Mouse (Mus musculus) neural tube, embryonic 14.5 days (tissue): ENCODE results near the gene Rev1. TPM values are rescaled to one million over a fixed set of nuclear protein-coding genes. Genes with fewer than 3 reads are reported as not detected.

Experiments used
- ATAC-seq: fragments of 200-750 bp; cut with Nextera tagmentation; 2 replicates; pipeline ENCODE4 v1.8.0; 2017; ENCODE audit warnings: low read depth, mild to moderate bottlenecking, moderate TSS enrichment, moderate library complexity
- H3K27ac ChIP-seq: fragments of 300-500 bp; sonication (generic); 2 replicates; pipeline ENCODE4 v1.5.1; 2014; ENCODE audit warnings: low read depth, mild to moderate bottlenecking, control low read depth, low read length, moderate library complexity, mixed read lengths
- H3K27me3 ChIP-seq: fragments of 300-500 bp; sonication (generic); 2 replicates; pipeline ENCODE4 v1.6.1; 2014; ENCODE audit warnings: low read length; ENCODE audit not compliant: control insufficient read depth, insufficient read depth
- H3K36me3 ChIP-seq: fragments of 300-500 bp; sonication (generic); 2 replicates; pipeline ENCODE4 v1.6.1; 2014; ENCODE audit warnings: low read length, mixed read lengths; ENCODE audit not compliant: control insufficient read depth, insufficient read depth
- H3K4me1 ChIP-seq: fragments of 300-500 bp; sonication (generic); 2 replicates; pipeline ENCODE4 v1.6.1; 2014; ENCODE audit warnings: low read length; ENCODE audit not compliant: control insufficient read depth, insufficient read depth
- H3K4me2 ChIP-seq: fragments of 300-500 bp; sonication (generic); 2 replicates; pipeline ENCODE4 v1.6.1; 2014; ENCODE audit warnings: mild to moderate bottlenecking, low read depth, low read length, control low read depth
- H3K4me3 ChIP-seq: fragments of 300-500 bp; sonication (generic); 2 replicates; pipeline ENCODE4 v1.5.1; 2014; ENCODE audit warnings: low read depth, low read length, control low read depth, mixed read lengths
- H3K9ac ChIP-seq: fragments of 300-500 bp; sonication (generic); replicated peaks from 2 replicates; pipeline ENCODE4 v1.6.1; 2014; ENCODE audit warnings: low read depth, mild to moderate bottlenecking, control low read depth, low read length, mixed read lengths
- H3K9me3 ChIP-seq: fragments of 300-500 bp; sonication (generic); 2 replicates; pipeline ENCODE4 v1.6.1; 2016; ENCODE audit warnings: low read length; ENCODE audit not compliant: control insufficient read depth
- WGBS: fragments of 180-500 bp; shearing (Covaris S2); extraction: QIAGEN DNeasy Blood & Tissue Kit; methylation state at CpG from one replicate; pipeline ENCODE4 v1.1.7; 2014; 5-methylcytosine and 5-hydroxymethylcytosine counted together
- polyA plus RNA-seq: library from polyadenylated mRNA; unstranded; fragments of >200 nt; fragmentation: Nextera tagmentation; extraction: Ambion mirVana; gene quantifications from 2 replicates; pipeline ENCODE4 v1.2.1, GENCODE M21; 2014

Rev1 gene
- polyA plus RNA-seq, 1 experiment from 2014 or later = 42.9 TPM

DNA sequence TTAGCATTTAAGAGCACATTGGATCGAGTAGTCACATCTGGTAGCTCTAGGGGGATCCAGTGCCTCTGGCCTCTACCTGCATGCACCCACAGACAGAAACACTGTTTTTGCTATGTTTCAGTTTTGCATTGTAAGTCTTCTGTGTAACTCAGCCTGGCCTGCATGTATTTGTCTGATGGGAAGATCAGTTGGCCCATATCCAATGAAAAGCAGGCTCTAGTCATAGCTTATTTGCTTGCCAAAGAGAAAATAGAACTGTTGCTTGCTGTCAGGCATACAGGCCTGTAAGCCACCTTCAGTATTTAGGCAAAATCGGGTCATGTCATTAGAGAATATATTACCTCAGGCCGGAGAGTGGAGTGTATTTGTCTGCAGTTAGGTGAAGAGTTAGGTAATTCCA lies 81.5 kb downstream of the Rev1 start:
- no peak for ATAC-seq

DNA sequence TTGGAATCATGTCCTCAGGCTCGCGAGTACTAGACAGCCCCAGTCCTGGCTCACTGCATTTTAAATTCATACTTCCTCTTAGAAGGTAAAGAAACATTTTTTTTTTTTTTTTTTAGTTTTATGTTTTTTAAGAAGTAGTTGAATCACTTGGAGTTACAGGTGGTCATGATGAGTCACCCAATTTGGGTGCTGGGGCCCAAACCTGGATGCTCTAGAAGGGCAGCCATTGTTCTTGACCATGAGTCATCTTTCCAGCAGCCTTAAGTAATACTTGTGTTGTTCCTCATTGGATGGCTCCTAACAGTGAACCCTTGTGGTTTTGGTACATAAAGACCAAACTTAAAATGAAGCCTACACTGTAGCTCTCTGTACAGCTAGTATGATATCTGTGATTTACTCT lies 90.7 kb downstream of the Rev1 start:
- ATAC-seq = no peak
- no peak overlapping the region for H3K27ac ChIP-seq
- WGBS = 96% methylated on average over 2 of the region's 2 CpGs
- peaks cover 69% of the 10 kb centered on the region for H3K36me3 ChIP-seq
- H3K27me3 ChIP-seq = no peaks in the 10 kb centered on the region
- no peak overlapping the region for H3K9ac ChIP-seq
- no peaks in the 10 kb centered on the region for H3K4me1 ChIP-seq
- no peak overlapping the region for H3K4me3 ChIP-seq
- no peak overlapping the region for H3K4me2 ChIP-seq
- no peaks in the 10 kb centered on the region for H3K9me3 ChIP-seq

More for the DNA sequence above, 81.5 kb downstream of the Rev1 start:
- Histone ChIP-seq H3K27me3 (no peaks in the 10 kb centered on the region), H3K9me3 (no peaks in the 10 kb centered on the region), H3K36me3 (peaks cover 73% of the 10 kb centered on the region), H3K4me2 (no peak overlapping the region), H3K27ac (no peak overlapping the region), H3K4me3 (no peak overlapping the region), H3K9ac (no peak overlapping the region), H3K4me1 (no peaks in the 10 kb centered on the region)
- 93% methylated on average over 3 of the region's 3 CpGs for WGBS

DNA sequence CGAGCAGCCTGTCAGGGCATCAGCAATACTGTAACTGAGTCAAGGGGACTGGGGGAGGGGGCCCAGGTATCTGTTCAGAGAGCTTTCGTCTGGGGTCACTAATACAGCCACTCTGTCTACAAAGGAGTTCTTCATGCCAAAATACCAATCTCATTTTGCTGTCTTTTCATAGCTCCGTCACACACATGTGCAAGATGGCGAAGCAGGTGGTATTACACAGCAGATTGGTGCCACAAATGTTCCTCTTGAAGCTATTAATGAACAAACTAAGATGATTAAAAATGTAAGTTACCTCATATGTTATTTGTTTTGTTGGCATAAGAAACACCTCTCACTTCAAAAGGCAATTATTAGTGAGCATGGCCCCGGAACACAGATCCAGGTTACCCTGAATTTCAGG lies 92.2 kb downstream of the Rev1 start:
- no peak overlapping the region for H3K27ac ChIP-seq
- 93% methylated on average over 5 of the region's 5 CpGs for WGBS
- H3K4me1 ChIP-seq = no peaks in the 10 kb centered on the region
- H3K4me2 ChIP-seq = no peak overlapping the region
- H3K36me3 ChIP-seq = peaks cover 75% of the 10 kb centered on the region
- no peak for ATAC-seq
- no peaks in the 10 kb centered on the region for H3K27me3 ChIP-seq
- no peaks in the 10 kb centered on the region for H3K9me3 ChIP-seq
- H3K9ac ChIP-seq = no peak overlapping the region
- H3K4me3 ChIP-seq = no peak overlapping the region

DNA sequence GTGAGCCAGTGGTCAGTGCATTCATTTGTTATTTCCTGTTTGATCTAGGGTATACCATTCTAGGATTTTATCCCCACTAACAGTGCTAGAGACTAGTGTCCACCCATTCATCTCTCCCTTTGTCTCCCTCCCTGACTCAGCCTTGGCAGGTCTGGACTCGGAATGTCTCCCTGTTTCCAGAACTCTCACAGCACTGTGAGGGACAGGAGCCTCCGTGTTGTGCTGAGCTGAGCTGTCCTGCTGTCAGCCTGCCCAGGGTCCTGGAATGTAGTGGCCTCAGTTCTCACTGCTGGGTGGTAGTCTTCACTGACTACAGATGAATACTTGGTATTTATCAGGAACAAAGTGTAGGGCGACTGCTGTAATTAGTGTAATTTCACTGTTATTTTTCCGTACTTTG lies 94.1 kb downstream of the Rev1 start:
- WGBS = 94% methylated on average over 4 of the region's 4 CpGs
- Histone ChIP-seq H3K4me1 (no peaks in the 10 kb centered on the region), H3K4me3 (no peak overlapping the region), H3K27ac (no peak overlapping the region), H3K9me3 (no peaks in the 10 kb centered on the region), H3K36me3 (peaks cover 73% of the 10 kb centered on the region), H3K9ac (no peak overlapping the region), H3K27me3 (no peaks in the 10 kb centered on the region), H3K4me2 (no peak overlapping the region)
- ATAC-seq = no peak

DNA sequence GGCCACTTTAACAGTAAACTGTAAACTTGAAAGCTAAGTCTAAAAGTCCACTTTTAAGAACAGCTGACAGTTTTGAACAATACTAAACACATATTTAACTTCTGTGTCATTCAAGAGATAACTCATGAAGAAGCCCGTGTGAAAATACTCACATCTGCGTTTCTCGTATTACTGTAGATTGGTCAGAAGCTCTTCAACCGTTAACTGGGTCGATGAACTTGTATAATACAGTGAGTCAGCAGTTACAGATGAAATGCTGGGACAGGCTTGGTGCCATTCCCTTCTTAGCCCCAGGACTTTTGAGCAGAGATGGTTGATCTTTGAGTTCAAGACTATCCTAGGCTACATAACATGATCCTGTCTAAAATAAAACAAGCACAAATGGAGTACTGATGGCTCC lies 98.2 kb downstream of the Rev1 start:
- H3K4me3 ChIP-seq = no peak overlapping the region
- ATAC-seq = no peak
- WGBS = 95% methylated on average over 5 of the region's 5 CpGs
- peaks cover 37% of the 10 kb centered on the region for H3K36me3 ChIP-seq
- no peaks in the 10 kb centered on the region for H3K9me3 ChIP-seq
- H3K4me2 ChIP-seq = no peak overlapping the region
- H3K27ac ChIP-seq = no peak overlapping the region
- H3K9ac ChIP-seq = no peak overlapping the region
- H3K4me1 ChIP-seq = no peaks in the 10 kb centered on the region
- no peaks in the 10 kb centered on the region for H3K27me3 ChIP-seq

DNA sequence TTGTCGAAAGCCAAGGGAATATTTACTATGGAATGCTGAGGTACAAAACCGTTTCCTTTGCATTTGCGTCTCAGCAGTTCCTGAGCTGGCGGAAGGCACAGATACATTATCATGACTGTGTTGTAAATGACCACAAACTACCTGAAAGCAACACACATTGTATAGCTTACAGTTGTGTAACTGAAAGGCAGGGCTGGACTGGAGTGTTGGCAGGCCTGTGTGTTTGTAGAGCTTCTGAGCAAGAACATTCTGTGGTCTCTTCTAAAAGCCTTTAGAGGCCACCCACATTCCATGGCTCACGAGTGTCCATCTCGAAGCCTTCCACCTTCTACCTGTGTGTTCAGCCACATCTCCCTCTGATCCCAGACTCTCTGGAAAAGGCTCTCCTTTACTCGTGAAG lies 102.3 kb downstream of the Rev1 start:
- 94% methylated on average over 7 of the region's 7 CpGs for WGBS
- no peaks in the 10 kb centered on the region for H3K27me3 ChIP-seq
- H3K9me3 ChIP-seq = no peaks in the 10 kb centered on the region
- H3K9ac ChIP-seq = no peak overlapping the region
- no peak overlapping the region for H3K4me3 ChIP-seq
- no peak overlapping the region for H3K4me2 ChIP-seq
- H3K27ac ChIP-seq = no peak overlapping the region
- H3K36me3 ChIP-seq = peaks cover 20% of the 10 kb centered on the region; the same call in 1 of the 2 replicates
- no peaks in the 10 kb centered on the region for H3K4me1 ChIP-seq
- no peak for ATAC-seq

DNA sequence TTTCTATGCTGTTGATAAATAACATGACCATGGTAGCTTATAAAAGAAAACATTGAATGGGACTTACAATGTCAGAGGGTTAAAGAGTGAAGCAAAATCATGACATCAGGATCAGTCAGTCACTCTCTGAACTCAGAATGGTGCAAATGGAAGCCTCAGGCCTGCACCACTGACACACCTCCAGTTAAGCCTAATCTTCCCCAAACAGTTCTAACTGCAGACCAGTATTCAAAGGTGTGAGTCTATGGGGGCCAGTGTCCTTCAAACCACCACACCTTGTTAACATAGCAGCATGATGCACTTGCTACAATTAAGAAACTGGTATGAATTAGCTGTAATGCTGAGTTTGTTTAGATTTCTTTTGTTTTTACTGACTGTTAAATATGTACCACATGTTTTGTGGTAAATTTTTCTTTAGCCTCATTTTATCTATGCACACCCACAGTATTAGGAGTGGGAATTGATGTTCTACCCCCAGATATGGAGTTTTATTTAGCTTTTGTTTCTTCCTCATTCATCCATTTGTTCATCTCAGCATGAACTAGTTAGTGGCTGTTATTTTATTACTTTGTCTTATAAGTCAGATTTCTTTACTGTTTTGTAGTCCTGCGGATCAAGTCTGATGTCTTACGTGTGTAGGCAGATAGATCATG lies 114.9 kb downstream of the Rev1 start:
- Histone ChIP-seq H3K9ac (no peak overlapping the region), H3K4me3 (no peak overlapping the region), H3K36me3 (peaks cover 18% of the 10 kb centered on the region), H3K4me1 (no peaks in the 10 kb centered on the region), H3K27me3 (no peaks in the 10 kb centered on the region), H3K27ac (no peak overlapping the region), H3K4me2 (no peak overlapping the region), H3K9me3 (no peaks in the 10 kb centered on the region)
- no peak for ATAC-seq
- WGBS = 96% methylated on average over 2 of the region's 2 CpGs

DNA sequence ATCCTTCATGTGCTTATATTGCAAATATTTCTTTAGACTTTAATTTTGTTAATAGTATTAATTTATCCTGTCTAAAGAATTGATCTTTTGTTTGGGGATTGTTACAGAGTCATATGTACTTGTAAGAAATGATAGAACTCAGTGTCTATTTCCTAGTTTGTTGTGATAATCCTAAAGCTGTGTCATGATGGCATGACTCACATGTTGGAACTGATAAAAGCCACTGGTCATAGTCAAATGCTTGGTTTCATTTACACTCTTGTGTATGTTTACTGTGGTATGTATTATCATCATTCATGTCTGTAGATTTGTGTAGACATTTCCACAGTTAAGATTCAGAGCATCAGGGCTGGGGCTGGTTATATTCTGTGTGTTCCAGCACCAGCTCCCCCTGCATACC lies 117.1 kb downstream of the Rev1 start:
- H3K27me3 ChIP-seq = no peaks in the 10 kb centered on the region
- H3K4me2 ChIP-seq = no peak overlapping the region
- no peak for ATAC-seq
- H3K36me3 ChIP-seq = no peaks in the 10 kb centered on the region
- no peaks in the 10 kb centered on the region for H3K4me1 ChIP-seq
- H3K4me3 ChIP-seq = no peak overlapping the region
- H3K9me3 ChIP-seq = no peaks in the 10 kb centered on the region
- no peak overlapping the region for H3K27ac ChIP-seq
- H3K9ac ChIP-seq = no peak overlapping the region

DNA sequence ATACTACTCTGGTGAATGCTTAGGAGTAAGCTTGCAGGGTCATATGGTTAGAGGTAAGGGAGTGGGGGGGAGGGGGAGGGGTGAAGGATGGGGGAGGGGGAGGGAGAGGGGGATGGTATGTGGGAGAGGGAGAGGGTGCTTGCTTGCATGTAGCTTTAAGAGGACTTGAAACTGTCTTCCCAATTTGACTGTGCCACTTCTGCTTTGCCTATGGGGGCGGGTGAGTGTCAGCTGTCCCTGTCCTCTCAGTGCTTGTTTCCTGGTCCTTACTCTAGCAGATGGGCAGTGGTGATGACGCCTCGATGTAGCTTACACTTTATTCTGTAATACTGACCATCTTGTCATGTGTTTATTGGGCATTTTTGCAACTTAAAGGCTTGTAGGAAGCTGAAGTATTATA lies 117.5 kb downstream of the Rev1 start:
- no peak for ATAC-seq
- Histone ChIP-seq H3K27ac (no peak overlapping the region), H3K9me3 (no peaks in the 10 kb centered on the region), H3K4me2 (no peak overlapping the region), H3K27me3 (no peaks in the 10 kb centered on the region), H3K9ac (no peak overlapping the region), H3K36me3 (no peaks in the 10 kb centered on the region), H3K4me3 (no peak overlapping the region), H3K4me1 (no peaks in the 10 kb centered on the region)
- WGBS = 93% methylated on average over 3 of the region's 3 CpGs
